Mouse (Mus musculus): ENCODE measurements at regions not wholly inside any gene's neighbourhood (a gene's known extent, or its start where the extent isn't known, plus 50 kb on each side); places are given as distances from the start of the nearest gene placed in this dataset.

DNA sequence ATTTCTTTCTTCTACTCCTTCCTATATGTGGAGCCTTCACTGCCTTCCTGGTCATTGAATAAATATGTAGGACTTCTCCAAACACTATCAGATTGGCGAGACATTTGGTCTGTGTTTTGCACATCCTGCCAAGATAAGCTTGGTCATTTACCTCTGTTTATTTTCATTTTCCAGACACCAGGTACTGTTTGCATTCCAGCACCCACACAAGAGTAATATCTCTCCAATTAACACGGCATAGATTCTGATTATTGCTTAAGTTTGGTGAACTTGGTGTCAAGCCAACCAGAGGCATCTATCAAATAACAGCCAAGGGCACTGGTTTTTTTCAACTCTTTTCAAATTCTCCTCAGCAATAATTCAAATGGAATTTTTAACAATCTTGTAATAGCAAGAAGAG is 229.4 kb upstream of the Mpdz start:
- H3K79me2 ChIP-seq (ENCODE audit: control insufficient read depth, insufficient read depth, low read length, poor library complexity), result no peaks in the 10 kb centered on the region
- H3K27ac ChIP-seq (ENCODE audit: control insufficient read depth, low read depth, low read length), result no peak overlapping the region
- no peak overlapping the region for H3K4me3 ChIP-seq (ENCODE audit: control insufficient read depth in 1 of 2, insufficient read depth in 1 of 2, low read depth in 2 of 2, low read length in 2 of 2)
- DNase-seq (ENCODE audit: low read depth, low spot score), result no peak
- H3K9ac ChIP-seq (ENCODE audit: control insufficient read depth, low read depth, low read length, poor library complexity, severe bottlenecking), result no peak overlapping the region
- no peak for TF ChIP-seq MAZ (IDR thresholded peaks at IDR 0.05; ENCODE audit: low read depth, low read length)
- no peak for TF ChIP-seq ELF1 (IDR thresholded peaks at IDR 0.05; ENCODE audit: low read depth, low read length)
- TF ChIP-seq MAX (IDR thresholded peaks at IDR 0.05; ENCODE audit: low read length), result no peak
- TF ChIP-seq TBP (IDR thresholded peaks at IDR 0.05; ENCODE audit: low read depth, low read length), result no peak
- no peaks in the 10 kb centered on the region for H3K27me3 ChIP-seq (ENCODE audit: control insufficient read depth in 1 of 2, insufficient read depth in 2 of 2, low read length in 2 of 2)
- no peaks in the 10 kb centered on the region for H3K9me3 ChIP-seq (replicated peaks; ENCODE audit: insufficient read depth, low read length)
- no peaks in the 10 kb centered on the region for H3K4me1 ChIP-seq (ENCODE audit: control insufficient read depth in 1 of 2, insufficient read depth in 2 of 2, low read length in 2 of 2)
- no peaks in the 10 kb centered on the region for H3K36me3 ChIP-seq (ENCODE audit: control insufficient read depth in 1 of 2, insufficient read depth in 2 of 2, low read length in 2 of 2)

DNA sequence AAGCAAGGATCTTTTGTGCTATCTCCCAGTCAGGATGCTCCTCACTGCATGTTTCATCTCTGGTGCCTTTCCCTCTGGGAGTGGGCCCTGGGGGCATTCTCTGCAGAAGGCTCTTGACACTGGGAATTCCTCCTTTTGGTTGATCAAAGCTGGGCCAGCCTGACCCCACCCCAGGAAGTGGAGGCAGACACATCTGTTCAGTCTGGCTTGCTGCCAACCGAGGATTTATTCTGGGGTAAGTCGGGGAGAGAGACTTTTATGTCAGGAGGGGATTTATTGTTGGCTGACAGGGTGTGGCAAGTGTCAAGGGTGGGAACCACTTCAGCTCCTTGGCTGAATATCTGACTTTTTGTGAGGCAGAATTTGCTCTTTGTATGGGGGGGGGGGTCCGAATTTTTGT is 226.6 kb upstream of the Mpdz start:
- TF ChIP-seq POLR2AphosphoS5 (IDR thresholded peaks at IDR 0.05; ENCODE audit: borderline replicate concordance, low read depth, low read length) (no peak), SIN3A (IDR thresholded peaks at IDR 0.05; ENCODE audit: low read length) (no peak), CTCF (IDR thresholded peaks at IDR 0.05 in 2 of 3, conservative IDR thresholded peaks at IDR 0.05 in 1 of 3; ENCODE audit: control insufficient read depth in 1 of 3, insufficient read depth in 1 of 3, low read depth in 2 of 3, low read length in 3 of 3, poor library complexity in 1 of 3, severe bottlenecking in 1 of 3) (no peak), MAX (IDR thresholded peaks at IDR 0.05; ENCODE audit: low read length) (no peak), NRF1 (IDR thresholded peaks at IDR 0.05; ENCODE audit: insufficient read depth, low read depth, low read length, poor library complexity, severe bottlenecking) (no peak), HCFC1 (IDR thresholded peaks at IDR 0.05; ENCODE audit: low read depth, low read length) (no peak), USF1 (IDR thresholded peaks at IDR 0.05; ENCODE audit: low read depth, low read length) (no peak), CHD1 (IDR thresholded peaks at IDR 0.05; ENCODE audit: low read depth, low read length) (no peak), POLR2A (IDR thresholded peaks at IDR 0.05; ENCODE audit: control insufficient read depth in 1 of 2, insufficient read depth in 1 of 2, low read depth in 1 of 2, low read length in 2 of 2, poor library complexity in 1 of 2) (no peak), ZMIZ1 (IDR thresholded peaks at IDR 0.05; ENCODE audit: low read depth, low read length) (no peak), NELFE (IDR thresholded peaks at IDR 0.05; ENCODE audit: low read depth, low read length) (no peak), MAZ (IDR thresholded peaks at IDR 0.05; ENCODE audit: low read depth, low read length) (no peak)
- Histone ChIP-seq H3K79me2 (ENCODE audit: control insufficient read depth, insufficient read depth, low read length, poor library complexity) (no peaks in the 10 kb centered on the region), H3K36me3 (ENCODE audit: control insufficient read depth in 1 of 2, insufficient read depth in 2 of 2, low read length in 2 of 2) (no peaks in the 10 kb centered on the region), H3K9ac (ENCODE audit: control insufficient read depth, low read depth, low read length, poor library complexity, severe bottlenecking) (no peak overlapping the region), H3K27ac (ENCODE audit: control insufficient read depth, low read depth, low read length) (no peak overlapping the region), H3K9me3 (replicated peaks; ENCODE audit: insufficient read depth, low read length) (no peaks in the 10 kb centered on the region), H3K4me3 (ENCODE audit: control insufficient read depth in 1 of 2, insufficient read depth in 1 of 2, low read depth in 2 of 2, low read length in 2 of 2) (no peak overlapping the region), H3K4me1 (ENCODE audit: control insufficient read depth in 1 of 2, insufficient read depth in 2 of 2, low read length in 2 of 2) (no peaks in the 10 kb centered on the region), H3K27me3 (ENCODE audit: control insufficient read depth in 1 of 2, insufficient read depth in 2 of 2, low read length in 2 of 2) (no peaks in the 10 kb centered on the region)
- no peak for DNase-seq (ENCODE audit: low read depth, low spot score)

DNA sequence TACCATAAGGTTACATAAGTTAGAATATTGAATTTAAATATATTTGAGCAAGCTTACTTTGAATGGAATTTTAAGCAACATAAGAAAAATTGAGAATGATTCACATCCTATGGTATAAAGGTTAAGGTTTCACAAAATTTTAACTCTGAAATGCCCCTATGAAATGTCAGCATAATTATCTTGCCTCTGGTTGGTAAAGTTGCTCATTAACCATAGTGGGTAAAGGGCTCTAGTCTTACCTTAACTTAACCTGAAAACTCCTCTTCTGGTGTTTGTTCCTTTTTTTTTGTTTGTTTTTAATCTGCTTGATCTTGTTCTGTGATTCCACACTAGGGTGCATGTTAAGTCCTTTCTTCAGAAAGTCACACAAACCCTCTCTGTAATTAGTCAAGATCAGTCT is 218.5 kb upstream of the Mpdz start:
- no peaks in the 10 kb centered on the region for H3K36me3 ChIP-seq (ENCODE audit: control insufficient read depth in 1 of 2, insufficient read depth in 2 of 2, low read length in 2 of 2)
- no peak for DNase-seq (ENCODE audit: low read depth, low spot score)
- no peaks in the 10 kb centered on the region for H3K4me1 ChIP-seq (ENCODE audit: control insufficient read depth in 1 of 2, insufficient read depth in 2 of 2, low read length in 2 of 2)
- no peak overlapping the region for H3K9ac ChIP-seq (ENCODE audit: control insufficient read depth, low read depth, low read length, poor library complexity, severe bottlenecking)
- H3K79me2 ChIP-seq (ENCODE audit: control insufficient read depth, insufficient read depth, low read length, poor library complexity), result no peaks in the 10 kb centered on the region
- no peaks in the 10 kb centered on the region for H3K9me3 ChIP-seq (replicated peaks; ENCODE audit: insufficient read depth, low read length)
- no peak overlapping the region for H3K27ac ChIP-seq (ENCODE audit: control insufficient read depth, low read depth, low read length)
- no peaks in the 10 kb centered on the region for H3K27me3 ChIP-seq (ENCODE audit: control insufficient read depth in 1 of 2, insufficient read depth in 2 of 2, low read length in 2 of 2)
- TF ChIP-seq JUND (IDR thresholded peaks at IDR 0.05; ENCODE audit: low read depth, low read length), result no peak
- no peak overlapping the region for H3K4me3 ChIP-seq (ENCODE audit: control insufficient read depth in 1 of 2, insufficient read depth in 1 of 2, low read depth in 2 of 2, low read length in 2 of 2)

Measured in MEL (cell line).